Mouse (Mus musculus): ENCODE data around the gene Fkbp9. TPM values are rescaled to one million over a fixed set of nuclear protein-coding genes. Genes with fewer than 3 reads are reported as not detected.

Fkbp9 gene
- total RNA-seq, 1 experiment, result 204 TPM

DNA sequence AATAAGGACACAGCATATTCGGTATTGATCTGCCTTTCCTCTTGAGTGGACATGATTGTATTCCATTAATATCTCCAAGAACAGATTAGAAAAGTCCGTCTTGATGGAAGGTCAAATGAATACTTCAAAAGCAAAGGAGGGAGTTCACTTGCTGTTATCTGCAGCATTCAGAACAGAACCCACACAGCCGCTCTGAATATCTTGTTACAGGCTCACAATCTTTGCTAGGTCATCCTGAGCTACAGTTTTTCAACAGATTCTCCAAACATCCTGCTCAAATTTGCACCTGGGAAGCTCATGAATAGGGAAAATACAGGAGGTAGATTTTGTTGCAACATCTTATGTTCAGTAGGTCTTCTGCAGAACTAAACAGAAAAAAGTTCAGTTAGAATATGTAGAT is 42.5 kb upstream of the Fkbp9 start:
- in situ Hi-C loops (cut with MboI; ENCODE audit: low sequenced_read_pairs in 2 of 2, unreplicated experiment in 2 of 2), result no loop called here
- Histone ChIP-seq H3K36me3 (ENCODE audit: control insufficient read depth, insufficient read depth, low read length, poor library complexity, severe bottlenecking) (peaks cover 6% of the 10 kb centered on the region), H3K4me3 (ENCODE audit: insufficient read depth in 1 of 2, low read depth in 1 of 2, low read length in 2 of 2, poor library complexity in 1 of 2, severe bottlenecking in 1 of 2) (no peak overlapping the region), H3K9me3 (ENCODE audit: control insufficient read depth, insufficient read depth, low read depth, low read length) (no peaks in the 10 kb centered on the region), H3K4me1 (ENCODE audit: control insufficient read depth in 2 of 2, insufficient read depth in 2 of 2, low read length in 2 of 2, poor library complexity in 1 of 2) (no peaks in the 10 kb centered on the region; a peak in 1 of 4 replicates), H3K9ac (ENCODE audit: insufficient read depth, low read depth, low read length, poor library complexity, severe bottlenecking) (no peak overlapping the region), H3K27ac (ENCODE audit: insufficient read depth, low read depth, low read length, poor library complexity, severe bottlenecking) (no peak overlapping the region)
- no peak for DNase-seq (ENCODE audit: low read depth, low spot score)
- TF ChIP-seq ZNF384 (IDR thresholded peaks at IDR 0.05; ENCODE audit: low read depth, low read length) (no peak), MAFK (IDR thresholded peaks at IDR 0.05; ENCODE audit: insufficient read depth, low read depth, low read length) (no peak), HCFC1 (IDR thresholded peaks at IDR 0.05; ENCODE audit: borderline replicate concordance, insufficient read depth, low read length) (no peak), ZC3H11A (IDR thresholded peaks at IDR 0.05; ENCODE audit: borderline replicate concordance, low read depth, low read length) (no peak), CHD2 (IDR thresholded peaks at IDR 0.05; ENCODE audit: low read depth, low read length) (no peak)

DNA sequence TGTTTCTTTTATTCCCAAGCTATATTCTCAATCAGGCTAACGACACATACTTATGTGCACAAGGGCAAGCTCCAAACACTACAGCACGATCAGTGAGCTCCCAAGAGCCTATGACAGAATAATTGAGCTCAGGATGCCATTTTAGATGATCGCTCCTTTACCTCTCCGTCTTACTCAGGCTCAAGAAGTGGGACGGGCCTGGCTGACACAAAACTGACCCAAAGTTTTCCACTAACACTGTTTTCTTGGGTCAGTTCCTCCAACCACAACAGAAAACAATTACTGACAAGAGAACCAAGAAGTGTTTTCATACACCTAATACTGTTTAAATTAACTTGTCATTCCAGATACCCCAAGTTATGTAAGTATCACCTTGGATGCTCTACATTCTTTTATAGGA is 37.0 kb upstream of the Fkbp9 start:
- DNase-seq (ENCODE audit: low read depth, low spot score), result no peak
- H3K27ac ChIP-seq (ENCODE audit: insufficient read depth, low read depth, low read length, poor library complexity, severe bottlenecking), result no peak overlapping the region
- TF ChIP-seq CHD2 (IDR thresholded peaks at IDR 0.05; ENCODE audit: low read depth, low read length) (no peak), HCFC1 (IDR thresholded peaks at IDR 0.05; ENCODE audit: borderline replicate concordance, insufficient read depth, low read length) (no peak), ZNF384 (IDR thresholded peaks at IDR 0.05; ENCODE audit: low read depth, low read length) (no peak), ZC3H11A (IDR thresholded peaks at IDR 0.05; ENCODE audit: borderline replicate concordance, low read depth, low read length) (no peak), MAFK (IDR thresholded peaks at IDR 0.05; ENCODE audit: insufficient read depth, low read depth, low read length) (no peak)
- H3K9me3 ChIP-seq (ENCODE audit: control insufficient read depth, insufficient read depth, low read depth, low read length), result no peaks in the 10 kb centered on the region
- no peaks in the 10 kb centered on the region for H3K36me3 ChIP-seq (ENCODE audit: control insufficient read depth, insufficient read depth, low read length, poor library complexity, severe bottlenecking)
- H3K4me3 ChIP-seq (ENCODE audit: insufficient read depth in 1 of 2, low read depth in 1 of 2, low read length in 2 of 2, poor library complexity in 1 of 2, severe bottlenecking in 1 of 2), result no peak overlapping the region
- H3K4me1 ChIP-seq (ENCODE audit: control insufficient read depth in 2 of 2, insufficient read depth in 2 of 2, low read length in 2 of 2, poor library complexity in 1 of 2), result peaks cover 3 to 4% of the 10 kb centered on the region in 2 experiments; a peak in 3 of 4 replicates
- in situ Hi-C loops (cut with MboI; ENCODE audit: low sequenced_read_pairs in 2 of 2, unreplicated experiment in 2 of 2), result no loop called here
- H3K9ac ChIP-seq (ENCODE audit: insufficient read depth, low read depth, low read length, poor library complexity, severe bottlenecking), result no peak overlapping the region

DNA sequence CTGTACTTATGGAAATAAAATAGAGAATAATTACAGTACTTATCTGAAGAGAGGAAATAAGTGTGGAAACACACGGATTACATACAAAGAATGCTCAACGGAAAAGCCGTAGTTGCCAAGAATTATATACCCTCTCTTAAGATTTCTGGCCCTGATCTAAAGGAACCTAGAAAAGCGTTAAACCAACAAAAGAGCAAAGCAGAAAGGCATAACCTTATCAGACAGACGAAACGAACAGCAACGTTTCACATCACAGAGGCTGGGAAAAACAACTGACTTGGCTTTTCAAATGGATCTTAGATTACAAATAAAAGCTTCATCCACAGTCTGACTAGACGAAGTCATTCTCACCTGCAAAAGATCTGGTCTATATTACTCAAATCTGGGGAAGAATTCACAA is 35.6 kb upstream of the Fkbp9 start:
- Histone ChIP-seq H3K4me3 (ENCODE audit: insufficient read depth in 1 of 2, low read depth in 1 of 2, low read length in 2 of 2, poor library complexity in 1 of 2, severe bottlenecking in 1 of 2) (peak overlapping the region; percentile 89 to 97), H3K9me3 (ENCODE audit: control insufficient read depth, insufficient read depth, low read depth, low read length) (no peaks in the 10 kb centered on the region), H3K27ac (ENCODE audit: insufficient read depth, low read depth, low read length, poor library complexity, severe bottlenecking) (peak overlapping the region; percentile 98; the same call in 1 of the 2 replicates), H3K9ac (ENCODE audit: insufficient read depth, low read depth, low read length, poor library complexity, severe bottlenecking) (peak overlapping the region; percentile 98; the same call in 1 of the 2 replicates), H3K4me1 (ENCODE audit: control insufficient read depth in 2 of 2, insufficient read depth in 2 of 2, low read length in 2 of 2, poor library complexity in 1 of 2) (peaks cover 3 to 4% of the 10 kb centered on the region in 2 experiments; a peak in 3 of 4 replicates), H3K36me3 (ENCODE audit: control insufficient read depth, insufficient read depth, low read length, poor library complexity, severe bottlenecking) (no peaks in the 10 kb centered on the region)
- no peak for DNase-seq (ENCODE audit: low read depth, low spot score)
- TF ChIP-seq ZC3H11A (IDR thresholded peaks at IDR 0.05; ENCODE audit: borderline replicate concordance, low read depth, low read length) (no peak), CHD2 (IDR thresholded peaks at IDR 0.05; ENCODE audit: low read depth, low read length) (no peak), ZNF384 (IDR thresholded peaks at IDR 0.05; ENCODE audit: low read depth, low read length) (no peak), MAFK (IDR thresholded peaks at IDR 0.05; ENCODE audit: insufficient read depth, low read depth, low read length) (no peak), HCFC1 (IDR thresholded peaks at IDR 0.05; ENCODE audit: borderline replicate concordance, insufficient read depth, low read length) (no peak)
- in situ Hi-C loops (cut with MboI; ENCODE audit: low sequenced_read_pairs in 2 of 2, unreplicated experiment in 2 of 2), result no loop called here

DNA sequence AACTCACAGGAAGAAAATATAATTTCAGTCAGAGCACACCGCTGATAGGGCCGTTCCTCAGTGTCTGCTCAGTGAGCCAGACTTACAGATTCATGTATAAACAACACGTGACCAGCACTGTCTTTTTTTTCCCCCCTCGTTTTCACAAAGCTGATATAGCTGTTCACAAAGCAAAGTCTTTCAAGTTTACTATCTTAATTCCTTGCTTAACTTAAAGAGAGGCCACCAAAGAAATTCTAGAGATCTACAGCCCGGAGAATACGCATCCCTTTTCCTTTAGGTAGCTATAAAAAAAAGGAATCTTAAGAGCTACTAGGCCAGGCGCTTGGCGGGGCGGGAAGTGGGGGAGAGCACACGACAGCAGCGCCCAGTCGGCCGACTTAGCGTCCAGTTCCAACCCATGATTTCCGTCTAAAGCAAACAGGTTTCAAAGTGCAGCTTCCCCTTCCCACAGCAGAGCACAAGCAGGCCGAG is 35.2 kb upstream of the Fkbp9 start:
- TF ChIP-seq HCFC1 (IDR thresholded peaks at IDR 0.05; ENCODE audit: borderline replicate concordance, insufficient read depth, low read length) (no peak), MAFK (IDR thresholded peaks at IDR 0.05; ENCODE audit: insufficient read depth, low read depth, low read length) (no peak), ZNF384 (IDR thresholded peaks at IDR 0.05; ENCODE audit: low read depth, low read length) (no peak)
- H3K4me3 ChIP-seq (ENCODE audit: insufficient read depth in 1 of 2, low read depth in 1 of 2, low read length in 2 of 2, poor library complexity in 1 of 2, severe bottlenecking in 1 of 2), result peak overlapping the region; percentile 89 to 97

More for the DNA sequence above, 35.2 kb upstream of the Fkbp9 start:
- no peak for DNase-seq (ENCODE audit: low read depth, low spot score)
- Histone ChIP-seq H3K9me3 (ENCODE audit: control insufficient read depth, insufficient read depth, low read depth, low read length) (no peaks in the 10 kb centered on the region), H3K9ac (ENCODE audit: insufficient read depth, low read depth, low read length, poor library complexity, severe bottlenecking) (peak overlapping the region; percentile 98), H3K27ac (ENCODE audit: insufficient read depth, low read depth, low read length, poor library complexity, severe bottlenecking) (peak overlapping the region; percentile 98), H3K4me1 (ENCODE audit: control insufficient read depth in 2 of 2, insufficient read depth in 2 of 2, low read length in 2 of 2, poor library complexity in 1 of 2) (peaks cover 3 to 4% of the 10 kb centered on the region in 2 experiments; a peak in 3 of 4 replicates), H3K36me3 (ENCODE audit: control insufficient read depth, insufficient read depth, low read length, poor library complexity, severe bottlenecking) (no peaks in the 10 kb centered on the region)
- in situ Hi-C loops (cut with MboI; ENCODE audit: low sequenced_read_pairs in 2 of 2, unreplicated experiment in 2 of 2), result no loop called here

All from ES-E14 (cell line).